Mouse (Mus musculus): ENCODE results near the gene Tmc4. TPM values are rescaled to one million over a fixed set of nuclear protein-coding genes. Genes with fewer than 3 reads are reported as not detected.
A peak's percentile ranks its signal among the peaks of the same experiment; 100 is the strongest.

Tmc4 gene
- total RNA-seq, 4 experiments from 2014 or later: 0.27 to 0.97 (median 0.40) TPM; not detected in 1

DNA sequence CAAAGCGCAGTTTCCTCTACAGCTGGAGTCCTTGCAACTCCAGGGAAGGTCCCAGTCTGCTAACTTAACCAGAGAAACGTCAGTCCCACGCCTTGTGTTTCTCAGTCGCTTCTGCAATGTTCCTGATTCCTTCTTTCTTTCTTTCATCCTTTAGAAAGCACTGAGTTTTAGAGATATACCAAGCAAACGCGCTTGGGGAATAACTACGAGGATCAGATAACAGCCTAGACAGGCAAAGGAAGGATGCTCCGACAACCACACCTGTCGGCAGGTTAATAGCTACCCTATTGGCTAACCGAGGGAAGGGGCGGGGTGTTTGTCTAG is 33.0 kb downstream of the Tmc4 start:
- no peak for DNase-seq (ENCODE audit: low spot score in 2 of 2)

DNA sequence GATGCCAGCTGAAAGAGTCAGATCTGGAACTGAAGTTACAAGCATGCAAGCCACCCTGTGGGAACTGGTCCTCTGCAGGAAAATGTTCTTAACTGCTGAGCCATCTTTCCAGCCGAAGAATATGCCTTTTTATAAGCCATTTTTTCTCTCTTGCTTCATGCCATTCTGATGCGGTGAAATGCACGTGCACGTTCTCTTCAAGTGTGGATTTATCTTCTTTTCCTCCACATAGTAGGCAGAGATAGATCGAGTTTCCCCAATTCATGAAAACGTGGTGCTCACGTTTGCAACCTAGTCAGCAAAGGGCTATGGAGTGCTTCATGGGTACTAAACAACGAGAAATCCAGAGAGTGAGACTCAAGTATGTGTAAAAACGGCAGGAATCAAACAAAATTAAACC is 33.5 kb downstream of the Tmc4 start:
- no peak for DNase-seq (ENCODE audit: low spot score in 2 of 2)

DNA sequence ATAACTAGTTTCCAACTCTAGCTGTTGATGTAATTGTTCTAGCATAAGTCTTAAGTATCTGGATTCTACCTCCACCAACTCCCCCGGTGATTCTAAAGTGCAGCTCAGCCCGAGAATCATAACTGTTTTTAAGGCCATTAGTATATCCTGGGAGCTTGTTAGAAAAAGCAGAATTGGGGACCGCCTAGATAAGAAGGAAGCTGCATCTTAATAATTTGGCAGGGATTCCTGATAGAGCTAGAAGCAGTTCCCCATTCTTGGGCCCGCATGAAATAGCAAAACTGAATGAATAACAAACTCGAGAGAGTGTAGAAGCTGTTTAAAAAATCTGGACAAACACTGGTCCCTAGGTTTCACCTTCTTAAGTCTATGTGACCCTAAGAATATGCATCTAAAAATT is 33.9 kb downstream of the Tmc4 start:
- DNase-seq (ENCODE audit: low spot score in 2 of 2): no peak

DNA sequence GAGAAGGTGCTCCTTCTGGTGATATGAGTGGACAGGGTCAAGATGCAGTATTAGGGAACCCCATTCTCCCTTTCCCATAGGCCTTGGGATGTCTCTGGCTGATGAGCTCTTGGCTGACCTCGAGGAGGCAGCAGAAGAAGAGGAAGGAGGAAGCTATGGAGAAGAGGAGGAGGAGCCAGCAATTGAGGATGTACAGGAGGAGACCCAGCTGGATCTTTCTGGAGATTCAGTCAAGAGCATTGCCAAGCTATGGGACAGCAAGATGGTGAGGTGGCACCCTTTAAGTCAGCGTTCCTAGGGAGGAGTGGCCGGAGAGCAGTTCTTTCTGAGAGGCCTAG is 46.9 kb downstream of the Tmc4 start:
- no peak for DNase-seq (ENCODE audit: low spot score in 2 of 2)

DNA sequence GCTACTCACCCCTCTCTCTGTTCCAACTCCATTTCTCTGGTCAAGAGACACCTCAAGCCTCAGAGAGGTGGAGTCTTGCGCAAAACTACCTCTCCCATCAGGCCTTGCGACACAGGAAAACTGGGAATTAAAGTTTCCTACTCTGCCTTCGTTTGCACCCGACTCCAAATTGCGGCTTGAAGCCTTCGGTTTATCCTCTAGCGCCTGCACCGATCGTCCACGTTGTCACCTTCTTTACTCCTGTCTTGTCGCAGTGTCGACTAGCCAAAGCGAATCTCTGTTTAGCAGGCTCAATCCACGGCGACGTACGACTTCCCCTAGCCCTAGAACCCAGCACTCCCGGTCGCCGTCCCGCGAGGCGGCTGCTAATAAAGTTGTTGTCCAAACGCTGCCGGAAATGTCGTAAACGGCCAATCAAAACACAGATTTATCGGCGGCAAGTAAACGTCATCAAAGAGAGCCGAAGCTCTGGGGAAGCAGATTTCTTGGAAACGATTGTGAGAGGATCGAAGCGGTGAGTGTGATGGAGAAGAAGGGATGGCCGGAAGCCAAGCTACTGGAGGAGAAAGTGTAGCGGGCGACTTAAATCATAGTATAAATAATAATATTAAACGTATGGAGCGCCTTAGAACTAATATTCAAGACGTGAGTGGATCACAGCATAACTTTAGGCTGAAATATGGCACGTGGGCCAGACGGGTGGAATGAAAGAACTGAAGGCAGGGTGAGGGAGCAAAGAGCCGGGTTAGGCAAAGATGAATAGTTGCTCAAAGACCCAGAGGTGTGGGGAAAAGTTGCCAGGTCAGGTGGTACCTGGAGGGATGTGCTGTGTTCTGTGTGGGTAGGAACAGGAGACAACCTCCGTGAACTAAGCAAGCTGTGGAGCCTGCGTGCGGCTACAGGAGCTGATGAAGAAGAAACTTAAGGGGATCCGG is 47.5 kb downstream of the Tmc4 start, which contains the start of the genes Tfpt and Prpf31:
Gene Tfpt (minus strand): TSS at position 387 of the 935 bp plus-strand sequence.
Gene Prpf31 (plus strand): TSS at position 443 of the 935 bp plus-strand sequence.
- peak; percentile 80 to 85 for DNase-seq (ENCODE audit: low spot score in 2 of 2)

DNA sequence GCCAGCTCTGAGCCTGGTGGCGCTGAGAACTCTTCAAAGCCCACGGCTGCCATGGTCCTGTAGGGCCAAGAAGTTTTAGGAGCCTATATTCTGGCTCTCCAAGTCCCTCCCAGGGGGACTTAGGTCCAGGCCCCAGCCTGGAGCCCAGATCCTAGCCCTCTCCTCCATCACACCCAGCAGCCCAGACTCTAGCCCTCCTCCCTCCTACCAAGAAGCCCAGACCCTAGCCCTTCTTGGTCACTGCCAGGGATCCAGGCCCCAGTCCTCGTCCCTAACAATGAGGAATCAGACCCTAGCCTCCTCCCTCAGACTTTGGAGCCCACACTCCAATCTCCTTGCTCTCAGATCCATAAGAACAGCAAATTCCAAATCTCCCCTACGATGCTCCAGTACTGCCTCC is 48.3 kb downstream of the Tmc4 start:
- DNase-seq (ENCODE audit: low spot score in 2 of 2): no peak

DNA sequence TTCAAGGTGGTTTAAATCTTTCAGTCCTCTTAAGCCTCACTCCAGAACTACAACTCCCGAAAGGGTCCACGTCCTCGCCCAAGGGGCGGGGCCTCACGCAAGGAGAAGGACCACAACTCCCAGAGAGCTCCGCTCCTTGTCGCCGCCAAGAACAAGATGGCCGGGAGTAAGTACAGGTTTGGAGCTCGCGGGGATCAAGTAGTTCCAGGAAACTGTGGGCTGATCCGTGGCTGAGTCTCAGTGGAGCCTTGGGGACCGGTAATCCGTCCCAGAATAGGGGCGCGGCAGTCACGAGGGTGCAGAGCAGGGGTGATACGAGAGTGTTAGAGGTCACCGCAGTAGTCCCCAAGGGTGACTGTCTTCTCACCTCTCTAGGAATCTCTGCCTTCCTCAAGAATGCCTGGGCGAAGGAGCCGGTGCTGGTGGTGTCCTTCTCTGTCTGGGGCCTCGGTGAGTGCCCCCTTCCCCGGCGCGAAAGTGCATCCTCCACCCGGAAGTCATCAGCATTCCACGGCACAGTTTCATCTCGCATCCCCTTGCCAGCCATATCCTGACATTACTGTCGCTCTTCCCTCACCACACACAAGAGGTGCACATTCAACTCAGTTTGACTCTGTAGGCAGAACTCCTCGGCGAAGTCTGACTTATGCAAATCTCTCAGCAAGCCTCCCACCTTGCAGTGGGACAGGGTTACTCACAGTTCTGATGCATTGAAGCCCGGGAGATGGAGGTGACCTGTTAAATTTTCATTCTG is 59.9 kb downstream of the Tmc4 start, which contains the start of gene Ndufa3:
Gene Ndufa3 (plus strand): TSS at position 132 of the 754 bp plus-strand sequence.
- peak; percentile 72 to 82 for DNase-seq (ENCODE audit: low spot score in 2 of 2)

DNA sequence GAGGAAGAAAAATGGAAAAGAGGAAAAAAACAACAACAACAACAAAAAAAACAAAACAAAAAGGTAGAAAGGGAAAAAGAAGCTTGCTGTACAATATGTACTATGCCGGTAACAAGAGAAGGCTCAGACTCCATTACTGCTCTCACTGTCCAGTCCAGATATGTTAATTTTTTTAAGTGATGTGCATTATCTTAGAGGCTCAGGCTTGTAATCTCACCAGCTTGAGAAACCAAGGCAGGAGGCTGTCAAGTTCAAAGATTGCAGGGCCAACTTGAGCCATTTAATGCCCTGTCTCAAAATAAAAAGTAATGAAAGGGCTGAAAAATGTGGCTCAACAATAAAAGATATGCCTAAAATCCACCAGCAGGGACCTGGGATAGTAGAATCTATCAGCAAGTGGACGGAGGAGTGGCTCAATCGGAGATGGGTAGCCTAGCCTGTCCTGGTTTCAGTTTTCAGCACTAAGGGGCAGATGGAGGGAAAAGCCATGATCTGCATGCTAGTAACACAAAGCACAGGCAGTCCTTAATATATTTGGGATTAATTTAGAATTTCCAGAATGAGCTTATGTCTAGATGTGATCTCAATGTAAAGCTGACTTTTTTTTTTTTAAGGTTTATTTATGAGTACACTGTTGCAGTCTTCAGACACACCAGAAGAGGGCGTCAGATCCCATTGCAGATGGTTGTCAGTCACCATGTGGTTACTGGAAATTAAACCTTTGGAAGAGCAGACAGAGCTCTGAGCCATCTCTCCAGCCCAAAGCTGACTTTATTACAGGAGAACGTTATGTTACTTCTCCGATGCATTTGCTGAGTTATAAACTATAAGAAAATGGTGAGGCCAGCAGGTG is 60.7 kb downstream of the Tmc4 start:
- DNase-seq (ENCODE audit: low spot score in 2 of 2): no peak

DNA sequence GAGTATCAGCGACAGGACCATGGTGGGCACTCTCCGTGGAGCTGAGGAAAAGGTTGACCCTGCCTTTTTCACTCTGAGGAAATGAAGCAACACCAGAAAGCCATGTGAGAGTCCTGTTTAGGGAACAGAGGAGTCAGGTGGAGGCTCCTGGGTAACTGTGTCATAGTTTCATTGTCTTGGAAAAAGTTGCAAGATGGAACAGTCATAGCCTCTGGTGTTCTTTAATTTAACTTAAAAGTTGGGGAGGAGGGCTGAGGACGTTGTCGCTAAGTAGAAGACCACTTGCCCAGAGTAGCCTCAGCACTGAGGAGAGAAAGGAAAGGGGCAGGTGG is 61.3 kb downstream of the Tmc4 start, which contains the start of gene Oscar:
Gene Oscar (minus strand): TSS at position 101 of the 332 bp plus-strand sequence.
- DNase-seq (ENCODE audit: low spot score in 2 of 2): no peak

Small RNAs within 50 kb of the gene (microRNA-seq; reads per million reads assigned to microRNA genes)
- gene Mir3572: not detected

Other genes starting within 250 kb of the Tmc4 start
- not detected for gene Tarm1, start 174.9 kb downstream of the Tmc4 start, total RNA-seq (2022)
- gene Oscar, start 61.4 kb downstream of the Tmc4 start, total RNA-seq (2022): not detected
- gene Ndufa3, start 60.2 kb downstream of the Tmc4 start, total RNA-seq (2022): 1,000 to 10,000 TPM; 1,040 to 1,135 (median 1,076) TPM
- gene Tfpt, start 47.6 kb downstream of the Tmc4 start, total RNA-seq (2022): 10 to 100 TPM; 10.9 to 13.9 (median 13.3) TPM
- gene Prpf31, start 47.6 kb downstream of the Tmc4 start, total RNA-seq (2022): 10 to 100 TPM; 17.5 to 24.7 (median 20.8) TPM
- 10 to 100 TPM; 13.2 to 17.7 (median 14.8) TPM for gene Cnot3, start 32.3 kb downstream of the Tmc4 start, total RNA-seq (2022)
- gene Leng1, start 11.7 kb downstream of the Tmc4 start, total RNA-seq (2022): 1 to 10 TPM; 2.8 to 4.8 (median 3.7) TPM
- gene Tsen34, start 15.3 kb upstream of the Tmc4 start, total RNA-seq (2022): 10 to 100 TPM; 25.3 to 34.0 (median 29.0) TPM
- gene Mboat7, start 16.0 kb upstream of the Tmc4 start, total RNA-seq (2022): 10 to 100 TPM in 1 of 4 experiments, 1 to 10 TPM in 3; 6.7 to 10.3 (median 8.2) TPM
- 100 to 1,000 TPM; 403 to 496 (median 426) TPM for gene Rps9, start 26.4 kb upstream of the Tmc4 start, total RNA-seq (2022)
- under 1 TPM; 0.15 to 0.63 (median 0.33) TPM for gene Pirb, start 42.8 kb upstream of the Tmc4 start, total RNA-seq (2022)
- gene Gm15448, start 148.1 kb upstream of the Tmc4 start, total RNA-seq (2022): under 1 TPM in 1 of 4 experiments, not detected in 3; 0.20 TPM
- not detected for gene Pira2, start 167.5 kb upstream of the Tmc4 start, total RNA-seq (2022)
- gene Gm14548, start 220.6 kb upstream of the Tmc4 start, total RNA-seq (2022): not detected
- gene Lilra6, start 237.9 kb upstream of the Tmc4 start, total RNA-seq (2022): under 1 TPM in 2 of 4 experiments, not detected in 2; 0.17 to 0.19 TPM